Mouse (Mus musculus) bone marrow macrophage, adult 2 months (primary cell): Measurements from ENCODE around the gene 5730596B20Rik.

Experiments
- CTCF ChIP-seq: IDR thresholded peaks from 2 replicates; pipeline ENCODE4 v1.5.1; 2012; ENCODE audit warnings: low read depth, mild to moderate bottlenecking, low read length, moderate library complexity
- POLR2A ChIP-seq: IDR thresholded peaks from 2 replicates; pipeline ENCODE4 v1.6.1; 2012; ENCODE audit warnings: mild to moderate bottlenecking, low read depth, low read length, borderline replicate concordance

DNA sequence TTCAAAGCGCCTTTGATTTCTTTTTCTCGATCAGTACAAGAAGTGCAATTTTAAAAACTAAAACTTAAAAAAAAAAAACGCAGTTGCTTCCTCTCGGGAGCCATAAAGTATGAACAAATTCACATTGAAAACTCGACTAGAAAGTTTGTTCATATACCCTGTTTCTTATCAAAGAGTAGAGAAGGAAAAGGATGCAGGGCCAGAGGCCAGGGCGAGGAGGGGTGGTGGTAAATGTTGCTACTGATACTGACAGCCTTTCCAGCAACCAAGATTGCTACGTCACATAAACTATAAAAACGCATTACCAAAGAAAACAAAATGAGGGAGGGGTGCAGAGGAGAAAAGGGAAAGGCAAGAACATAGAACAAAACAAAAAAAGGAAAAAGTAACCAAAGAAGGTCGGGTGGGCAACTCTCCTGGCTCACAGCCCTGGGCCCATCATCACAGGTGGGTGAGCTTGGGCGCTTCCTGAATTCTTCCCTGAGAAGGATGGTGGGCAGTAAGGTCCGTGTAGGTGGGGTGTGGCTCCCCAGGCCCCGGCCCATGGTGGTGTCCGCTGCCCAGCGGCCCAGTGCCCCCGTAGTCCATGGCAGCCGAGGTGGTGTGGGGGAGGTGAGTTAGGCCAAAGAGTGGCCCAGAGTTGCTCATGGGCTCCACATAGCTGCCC is 7.7 kb upstream of the 5730596B20Rik start:
- no peak for TF ChIP-seq CTCF
- no peak for TF ChIP-seq POLR2A
